Mouse (Mus musculus) erythroblast, adult 5-6 weeks (primary cell): ENCODE measurements around the gene Serac1. TPM values are rescaled to one million over a fixed set of nuclear protein-coding genes. Genes with fewer than 3 reads are reported as not detected.

ENCODE experiments used
- ATAC-seq: replicated peaks from 2 replicates; pipeline ENCODE4 v1.8.0; 2016; ENCODE audit warnings: moderate number of reproducible peaks, mild to moderate bottlenecking, moderate TSS enrichment, inconsistent platforms; ENCODE audit not compliant: poor library complexity, low FRiP score, severe bottlenecking
- total RNA-seq, 2 experiments: library from RNA; stranded (forward) in 1 of 2; stranded (reverse) in 1 of 2; fragments of 150-400 nt in 1 of 2; fragments of 200-764, 138-1000 nt in 1 of 2; gene quantifications; 2 replicates each; pipeline versions ENCODE4 v1.2.3 to v1.2.4; 2015 to 2017; ENCODE audit warnings: low replicate concordance in 2 of 2

The Serac1 gene
- total RNA-seq (2015; ENCODE audit: low replicate concordance) (1.3 TPM in 1 of 2 replicates, not detected in the other), total RNA-seq (2017; ENCODE audit: low replicate concordance) (2.4 TPM in 1 of 2 replicates, not detected in the other)

- ATAC-seq, result peak; percentile 97
Measured at GRCm38 (mm10) chr17:6079287-6080122, at the start of gene Serac1, which contains the start of gene Gtf2h5. Serac1 (minus strand) TSS chr17:6079741. Gtf2h5 (plus strand) TSS chr17:6079786.

GRCm38 (mm10) chr17:6128039-6128438 lies 48.5 kb upstream of the Serac1 start:
- no peak for ATAC-seq

GRCm38 (mm10) chr17:6125441-6125840 lies 45.9 kb upstream of the Serac1 start:
- no peak for ATAC-seq

GRCm38 (mm10) chr17:6123776-6124175 lies 44.2 kb upstream of the Serac1 start:
- ATAC-seq, result no peak

- ATAC-seq, result no peak
Measured at GRCm38 (mm10) chr17:6118861-6119260, 39.3 kb upstream of the Serac1 start.

GRCm38 (mm10) chr17:6117917-6118316 lies 38.4 kb upstream of the Serac1 start:
- ATAC-seq, result no peak

- ATAC-seq, result no peak
Measured at GRCm38 (mm10) chr17:6117148-6117725, 37.7 kb upstream of the Serac1 start.

- ATAC-seq, result no peak
Measured at GRCm38 (mm10) chr17:6115085-6115484, 35.5 kb upstream of the Serac1 start.

- no peak for ATAC-seq
Measured at GRCm38 (mm10) chr17:6113653-6114052, 34.1 kb upstream of the Serac1 start.

GRCm38 (mm10) chr17:6110956-6111355 lies 31.4 kb upstream of the Serac1 start:
- no peak for ATAC-seq

GRCm38 (mm10) chr17:6108175-6108574 lies 28.6 kb upstream of the Serac1 start:
- ATAC-seq, result no peak

GRCm38 (mm10) chr17:6107015-6107601 lies 27.6 kb upstream of the Serac1 start:
- no peak for ATAC-seq

GRCm38 (mm10) chr17:6106361-6107014 lies 26.9 kb upstream of the Serac1 start, which contains the start of gene Tulp4:
Tulp4 (plus strand) TSS chr17:6106437.
- ATAC-seq, result peak; percentile 65

GRCm38 (mm10) chr17:6103566-6103965 lies 24.0 kb upstream of the Serac1 start:
- ATAC-seq, result no peak

GRCm38 (mm10) chr17:6102287-6102686 lies 22.7 kb upstream of the Serac1 start:
- no peak for ATAC-seq

GRCm38 (mm10) chr17:6097884-6098283 lies 18.3 kb upstream of the Serac1 start:
- ATAC-seq, result no peak

GRCm38 (mm10) chr17:6095579-6095978 lies 16.0 kb upstream of the Serac1 start:
- ATAC-seq, result no peak

- no peak for ATAC-seq
Measured at GRCm38 (mm10) chr17:6091604-6092003, 12.1 kb upstream of the Serac1 start.

GRCm38 (mm10) chr17:6083323-6083890 lies 3.9 kb upstream of the Serac1 start:
- no peak for ATAC-seq

GRCm38 (mm10) chr17:6073405-6073804 lies 6.1 kb downstream of the Serac1 start:
- ATAC-seq, result no peak
